Mouse (Mus musculus) spleen, postnatal 36 days (tissue): ENCODE measurements around the gene Celf3.

Experiments
- DNase-seq, 2 experiments: peaks; one replicate each; pipeline ENCODE4 v3.0.0; 2022; ENCODE audit warnings: low spot score in 2 of 2, mixed read lengths in 1 of 2

Gene Celf3

GRCm38 (mm10) chr3:94477981-94478422 lies at the start of gene Celf3:
Gene Celf3 (plus strand): TSS chr3:94478295.
- DNase-seq, result no peak

GRCm38 (mm10) chr3:94430980-94431379 lies 47.1 kb upstream of the Celf3 start:
- DNase-seq, result no peak

GRCm38 (mm10) chr3:94434305-94434704 lies 43.8 kb upstream of the Celf3 start:
- no peak for DNase-seq

GRCm38 (mm10) chr3:94436420-94436819 lies 41.7 kb upstream of the Celf3 start:
- no peak for DNase-seq

GRCm38 (mm10) chr3:94441182-94441581 lies 36.9 kb upstream of the Celf3 start:
- DNase-seq, result no peak

- peak; percentile 93 to 94 for DNase-seq
Measured at GRCm38 (mm10) chr3:94442951-94443596, 35.0 kb upstream of the Celf3 start, which contains the start of gene Mrpl9. Gene Mrpl9 (plus strand): TSS chr3:94443318.

GRCm38 (mm10) chr3:94443597-94443964 lies 34.5 kb upstream of the Celf3 start, which contains the start of gene Oaz3:
Gene Oaz3 (minus strand): TSS chr3:94443915.
- DNase-seq, result no peak

GRCm38 (mm10) chr3:94449377-94449776 lies 28.7 kb upstream of the Celf3 start:
- no peak for DNase-seq

GRCm38 (mm10) chr3:94456529-94457000 lies 21.5 kb upstream of the Celf3 start:
- peak; percentile 61 to 71 for DNase-seq

- no peak for DNase-seq
Measured at GRCm38 (mm10) chr3:94457055-94457454, 21.0 kb upstream of the Celf3 start.

- DNase-seq, result no peak
Measured at GRCm38 (mm10) chr3:94459834-94460233, 18.3 kb upstream of the Celf3 start.

GRCm38 (mm10) chr3:94463926-94464578 lies 14.0 kb upstream of the Celf3 start:
- DNase-seq, result no peak

GRCm38 (mm10) chr3:94465632-94466430 lies 12.3 kb upstream of the Celf3 start:
- DNase-seq, result no peak

- DNase-seq, result no peak
Measured at GRCm38 (mm10) chr3:94468931-94469330, 9.2 kb upstream of the Celf3 start.

GRCm38 (mm10) chr3:94472447-94473114 lies 5.5 kb upstream of the Celf3 start:
- DNase-seq, result no peak

- no peak for DNase-seq
Measured at GRCm38 (mm10) chr3:94473115-94473505, 5.0 kb upstream of the Celf3 start.

GRCm38 (mm10) chr3:94473567-94474232 lies 4.4 kb upstream of the Celf3 start:
- no peak for DNase-seq

GRCm38 (mm10) chr3:94476301-94477035 lies 1.6 kb upstream of the Celf3 start:
- no peak for DNase-seq

- no peak for DNase-seq
Measured at GRCm38 (mm10) chr3:94477444-94477843, 651 bp upstream of the Celf3 start.

- DNase-seq, result no peak
Measured at GRCm38 (mm10) chr3:94478591-94479169, 585 bp downstream of the Celf3 start.
